Mouse (Mus musculus): ENCODE measurements around the gene Bend7. TPM values are rescaled to one million over a fixed set of nuclear protein-coding genes. Genes with fewer than 3 reads are reported as not detected.

The Bend7 gene
- total and polyA plus RNA-seq, 3 experiments, result not detected

DNA sequence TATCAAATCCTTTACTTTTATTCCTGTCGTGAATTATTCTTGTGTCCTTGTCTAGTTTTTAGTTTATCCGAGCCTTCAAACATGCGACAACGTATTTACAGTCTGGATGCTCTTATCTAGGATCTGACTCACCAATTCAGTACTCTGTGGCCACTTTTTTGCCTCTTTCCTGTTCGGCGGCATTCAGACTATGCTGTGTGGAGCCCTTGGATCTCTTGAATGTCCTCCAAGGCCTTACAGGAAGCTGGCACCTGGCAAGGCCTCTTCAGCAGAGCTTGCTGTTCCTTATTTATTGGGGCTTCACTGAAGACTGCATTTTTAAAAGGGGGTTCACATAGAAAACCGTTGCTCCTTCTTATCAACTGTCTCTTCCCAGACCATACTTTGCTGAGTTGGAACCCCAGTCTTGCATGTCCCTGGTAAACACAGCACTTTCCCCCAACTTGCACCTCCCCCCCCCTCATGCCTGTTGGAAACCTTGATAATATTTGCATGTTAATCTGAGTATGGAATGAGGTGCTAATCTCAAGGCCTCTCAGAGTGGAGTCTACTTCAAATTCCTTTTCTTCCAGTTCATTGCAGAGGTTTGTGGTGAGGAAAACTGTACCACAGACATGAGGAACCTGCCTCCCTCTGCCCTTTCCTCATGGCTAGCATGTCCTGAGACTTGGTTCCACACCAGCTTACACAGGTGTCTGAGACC is 18.6 kb downstream of the Bend7 start:
- Histone ChIP-seq H3K27ac (ENCODE audit: control insufficient read depth, low read depth, low read length) (no peak overlapping the region), H3K27me3 (ENCODE audit: control insufficient read depth in 1 of 2, insufficient read depth in 2 of 2, low read length in 2 of 2) (peaks cover 0 to 3% of the 10 kb centered on the region in 2 experiments; a peak in 1 of 4 replicates), H3K4me1 (ENCODE audit: control insufficient read depth in 1 of 2, insufficient read depth in 2 of 2, low read length in 2 of 2) (no peaks in the 10 kb centered on the region), H3K9ac (ENCODE audit: control insufficient read depth, low read depth, low read length, poor library complexity, severe bottlenecking) (no peak overlapping the region), H3K4me3 (ENCODE audit: control insufficient read depth in 1 of 2, insufficient read depth in 1 of 2, low read depth in 2 of 2, low read length in 2 of 2) (no peak overlapping the region), H3K36me3 (ENCODE audit: control insufficient read depth in 1 of 2, insufficient read depth in 2 of 2, low read length in 2 of 2) (no peaks in the 10 kb centered on the region), H3K9me3 (replicated peaks; ENCODE audit: insufficient read depth, low read length) (no peaks in the 10 kb centered on the region), H3K79me2 (ENCODE audit: control insufficient read depth, insufficient read depth, low read length, poor library complexity) (no peaks in the 10 kb centered on the region)
- no peak for TF ChIP-seq NRF1 (IDR thresholded peaks at IDR 0.05; ENCODE audit: insufficient read depth, low read depth, low read length, poor library complexity, severe bottlenecking)
- no peak for TF ChIP-seq JUND (IDR thresholded peaks at IDR 0.05; ENCODE audit: low read depth, low read length)
- no peak for DNase-seq (ENCODE audit: low read depth, low spot score)

GRCm38 (mm10) chr2:4736798-4737155 is 19.1 kb downstream of the Bend7 start:
- no peaks in the 10 kb centered on the region for H3K4me1 ChIP-seq (ENCODE audit: control insufficient read depth in 1 of 2, insufficient read depth in 2 of 2, low read length in 2 of 2)
- H3K9ac ChIP-seq (ENCODE audit: control insufficient read depth, low read depth, low read length, poor library complexity, severe bottlenecking), result no peak overlapping the region
- H3K9me3 ChIP-seq (replicated peaks; ENCODE audit: insufficient read depth, low read length), result no peaks in the 10 kb centered on the region
- DNase-seq (ENCODE audit: low read depth, low spot score), result no peak
- TF ChIP-seq MXI1 (IDR thresholded peaks at IDR 0.05; ENCODE audit: low read depth, low read length), result no peak
- no peak for TF ChIP-seq USF1 (IDR thresholded peaks at IDR 0.05; ENCODE audit: low read depth, low read length)
- no peak for TF ChIP-seq GABPA (IDR thresholded peaks at IDR 0.05; ENCODE audit: low read depth, low read length)
- TF ChIP-seq ELF1 (IDR thresholded peaks at IDR 0.05; ENCODE audit: low read depth, low read length), result no peak
- no peak for TF ChIP-seq ZKSCAN1 (IDR thresholded peaks at IDR 0.05; ENCODE audit: low read depth, low read length)
- no peak for TF ChIP-seq USF2 (IDR thresholded peaks at IDR 0.05; ENCODE audit: borderline replicate concordance in 1 of 2, insufficient read depth in 1 of 2, low read depth in 1 of 2, low read length in 2 of 2)
- TF ChIP-seq MYB (IDR thresholded peaks at IDR 0.05; ENCODE audit: low read depth, low read length), result no peak
- TF ChIP-seq MYC (IDR thresholded peaks at IDR 0.05; ENCODE audit: low read depth, low read length), result no peak
- TF ChIP-seq GATA1 (IDR thresholded peaks at IDR 0.05; ENCODE audit: low read depth, low read length), result no peak
- H3K36me3 ChIP-seq (ENCODE audit: control insufficient read depth in 1 of 2, insufficient read depth in 2 of 2, low read length in 2 of 2), result no peaks in the 10 kb centered on the region
- H3K27me3 ChIP-seq (ENCODE audit: control insufficient read depth in 1 of 2, insufficient read depth in 2 of 2, low read length in 2 of 2), result peaks cover 0 to 3% of the 10 kb centered on the region in 2 experiments; a peak in 1 of 4 replicates
- H3K4me3 ChIP-seq (ENCODE audit: control insufficient read depth in 1 of 2, insufficient read depth in 1 of 2, low read depth in 2 of 2, low read length in 2 of 2), result no peak overlapping the region
- no peaks in the 10 kb centered on the region for H3K79me2 ChIP-seq (ENCODE audit: control insufficient read depth, insufficient read depth, low read length, poor library complexity)
- H3K27ac ChIP-seq (ENCODE audit: control insufficient read depth, low read depth, low read length), result no peak overlapping the region

DNA sequence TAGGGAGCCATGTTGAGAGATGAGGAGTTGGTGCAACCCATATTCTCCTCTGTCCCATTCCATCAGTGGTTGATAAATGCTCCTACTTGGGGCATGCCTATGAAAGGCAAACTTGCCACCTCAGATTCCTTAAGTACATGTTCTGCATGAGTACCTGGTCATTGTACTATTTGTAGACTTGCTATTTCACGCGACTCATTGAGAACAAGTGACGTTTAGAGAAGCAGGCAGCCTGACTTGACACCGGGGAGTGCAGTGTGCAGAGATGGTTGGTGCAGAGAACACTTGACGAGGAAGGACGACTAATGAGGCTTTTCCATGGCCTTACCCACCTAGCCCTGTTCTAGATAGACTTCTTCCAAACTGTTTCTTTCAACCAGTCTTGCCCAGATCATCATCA is 34.3 kb downstream of the Bend7 start:
- Histone ChIP-seq H3K27ac (ENCODE audit: control insufficient read depth, low read depth, low read length) (no peak overlapping the region), H3K27me3 (ENCODE audit: control insufficient read depth in 1 of 2, insufficient read depth in 2 of 2, low read length in 2 of 2) (no peaks in the 10 kb centered on the region; a peak in 1 of 4 replicates), H3K9ac (ENCODE audit: control insufficient read depth, low read depth, low read length, poor library complexity, severe bottlenecking) (no peak overlapping the region), H3K79me2 (ENCODE audit: control insufficient read depth, insufficient read depth, low read length, poor library complexity) (no peaks in the 10 kb centered on the region), H3K4me3 (ENCODE audit: control insufficient read depth in 1 of 2, insufficient read depth in 1 of 2, low read depth in 2 of 2, low read length in 2 of 2) (no peak overlapping the region), H3K9me3 (replicated peaks; ENCODE audit: insufficient read depth, low read length) (no peaks in the 10 kb centered on the region), H3K4me1 (ENCODE audit: control insufficient read depth in 1 of 2, insufficient read depth in 2 of 2, low read length in 2 of 2) (no peaks in the 10 kb centered on the region), H3K36me3 (ENCODE audit: control insufficient read depth in 1 of 2, insufficient read depth in 2 of 2, low read length in 2 of 2) (no peaks in the 10 kb centered on the region)
- no peak for DNase-seq (ENCODE audit: low read depth, low spot score)
- TF ChIP-seq EP300 (IDR thresholded peaks at IDR 0.05; ENCODE audit: low read depth in 1 of 2, low read length in 2 of 2), result no peak
- TF ChIP-seq CHD2 (IDR thresholded peaks at IDR 0.05; ENCODE audit: low read length), result no peak
- no peak for TF ChIP-seq POLR2A (IDR thresholded peaks at IDR 0.05; ENCODE audit: control insufficient read depth in 1 of 2, insufficient read depth in 1 of 2, low read depth in 1 of 2, low read length in 2 of 2, poor library complexity in 1 of 2)
- TF ChIP-seq HCFC1 (IDR thresholded peaks at IDR 0.05; ENCODE audit: low read depth, low read length), result no peak
- no peak for TF ChIP-seq POLR2AphosphoS2 (IDR thresholded peaks at IDR 0.05; ENCODE audit: low read length)
- TF ChIP-seq ETS1 (IDR thresholded peaks at IDR 0.05; ENCODE audit: low read depth, low read length), result no peak
- no peak for TF ChIP-seq MYC (IDR thresholded peaks at IDR 0.05; ENCODE audit: low read depth, low read length)
- TF ChIP-seq ZC3H11A (IDR thresholded peaks at IDR 0.05; ENCODE audit: low read depth, low read length), result no peak
- TF ChIP-seq GABPA (IDR thresholded peaks at IDR 0.05; ENCODE audit: low read depth, low read length), result no peak

All from MEL (cell line).